Comparison of ENCODE assay signal across 7 mouse cellular contexts in genomic region chr13:53261106-53261771, GRCm38 (mm10). TPM values are rescaled to one million over a fixed set of nuclear protein-coding genes. Genes with fewer than 3 reads are reported as not detected.
DNase-seq lines count a peak whose midpoint lies in the region; ATAC-seq lines count a peak whose summit lies in the region.

No protein-coding gene starts in this region.

- H3K9me3 ChIP-seq in intestine, embryonic 16.5 days (ENCODE audit: control insufficient read depth, low read length): no peaks in the 10 kb centered on the region

- WGBS in intestine, embryonic 16.5 days: 46% methylated on average over 8 of the region's 8 CpGs

- peaks cover 52% of the 10 kb centered on the region for H3K4me1 ChIP-seq in intestine, embryonic 16.5 days (ENCODE audit: control insufficient read depth, insufficient read depth, low read length)

- H3K27ac ChIP-seq in intestine, embryonic 16.5 days (ENCODE audit: low read length): peak overlapping the region; percentile 29; the same call in 1 of the 2 replicates

- peak; percentile 54 for DNase-seq in adrenal gland, postnatal 25 days
- peak; percentile 60 to 72 for DNase-seq in gastrocnemius, adult 8-10 months (ENCODE audit: low spot score in 2 of 2)
- peak; percentile 87 for DNase-seq in lung, postnatal 10 days
- DNase-seq in right cerebral cortex, adult 18-20 months: no peak
- no peak for DNase-seq in layer of hippocampus, adult 9-10 months (ENCODE audit: low spot score)
- no peak for DNase-seq in left cerebral cortex, postnatal 36 days (ENCODE audit: low spot score in 2 of 2)

- H3K36me3 ChIP-seq in intestine, embryonic 16.5 days (ENCODE audit: control insufficient read depth, insufficient read depth, low read length): no peaks in the 10 kb centered on the region

- no peak overlapping the region for H3K9ac ChIP-seq in intestine, embryonic 16.5 days (ENCODE audit: low read depth, low read length)

- ATAC-seq in intestine, embryonic 16.5 days: no peak; the same call in 1 of the 2 replicates

- H3K27me3 ChIP-seq in intestine, embryonic 16.5 days (replicated peaks; ENCODE audit: control insufficient read depth, insufficient read depth, low read length): no peaks in the 10 kb centered on the region

- H3K4me3 ChIP-seq in intestine, embryonic 16.5 days (ENCODE audit: low read length): no peak overlapping the region

- H3K4me2 ChIP-seq in intestine, embryonic 16.5 days (ENCODE audit: low read depth, low read length): 0 out of 2 replicates have a peak overlapping the region, but pooled peaks have one; percentile 3

- intact Hi-C loops in left cerebral cortex, postnatal 36 days (cut with DNase I): no loop called here

RNA-seq across cellular contexts. Expression of gene Ror2, which starts 24.7 kb away (rescaled TPM):
- total RNA-seq in adrenal gland, postnatal 25 days (2021): 6.7 and 7.8 TPM in 2 replicates
- total RNA-seq in gastrocnemius, adult 8-10 months (2022): under 1 TPM; 0.22 to 0.48 (median 0.45) TPM
- 12.5 and 13.5 TPM in 2 replicates for polyA plus RNA-seq in intestine, embryonic 16.5 days (2015; fragmentation: Nextera tagmentation; extraction: Ambion mirVana)
- total RNA-seq in left cerebral cortex, postnatal 36 days (2021): 1 to 10 TPM; 1.3 to 1.5 TPM

Comparison
In these comparisons a context has a peak if more than half of its experiments do, and no peak if none do; other contexts are left out.
1. DNase-seq: peak in adrenal gland, postnatal 25 days (single experiment), gastrocnemius, adult 8-10 months (2 of 2) and lung, postnatal 10 days (single experiment); none in right cerebral cortex, adult 18-20 months (single experiment), layer of hippocampus, adult 9-10 months (single experiment) and left cerebral cortex, postnatal 36 days (0 of 2).